Mouse (Mus musculus) layer of hippocampus, postnatal 25 days (tissue): Measurements from ENCODE around the gene Cyp27b1. TPM values are rescaled to one million over a fixed set of nuclear protein-coding genes. Genes with fewer than 3 reads are reported as not detected.
A peak's percentile ranks its signal among the peaks of the same experiment; 100 is the strongest.
"Not testable (repeated sequence)": the region's sequence is repeated elsewhere in the genome, so short reads cannot be mapped to it uniquely, and the experiment has no call there.

Experiments used
- DNase-seq, 2 experiments: peaks; one replicate each; pipeline ENCODE4 v3.0.0; 2022; ENCODE audit warnings: mixed read lengths in 2 of 2, low spot score in 1 of 2; ENCODE audit errors: extremely low spot score in 1 of 2
- total RNA-seq, 2 experiments: library from RNA; stranded (reverse); gene quantifications; 2 replicates each; pipeline ENCODE4 v1.2.3; 2021

Cyp27b1 gene
- total RNA-seq, 2 experiments from 2014 or later = 0.27 to 0.80 TPM

GRCm38 (mm10) chr10:127048608-127049394, 751 bp downstream of the Cyp27b1 start:
- DNase-seq = no peak

- no peak for DNase-seq
Observed at GRCm38 (mm10) chr10:127049395-127050118, 1.5 kb downstream of the Cyp27b1 start.

GRCm38 (mm10) chr10:127050119-127050474, 2.0 kb downstream of the Cyp27b1 start:
- no peak for DNase-seq

GRCm38 (mm10) chr10:127054646-127055045, 6.6 kb downstream of the Cyp27b1 start:
- DNase-seq = no peak

GRCm38 (mm10) chr10:127055406-127055805, 7.4 kb downstream of the Cyp27b1 start:
- no peak for DNase-seq

- no peak for DNase-seq
Observed at GRCm38 (mm10) chr10:127056490-127056889, 8.4 kb downstream of the Cyp27b1 start.

- peak; percentile 69 to 81 for DNase-seq
Observed at GRCm38 (mm10) chr10:127058161-127058560, 10.1 kb downstream of the Cyp27b1 start.

GRCm38 (mm10) chr10:127058708-127059107, 10.7 kb downstream of the Cyp27b1 start:
- no peak for DNase-seq

GRCm38 (mm10) chr10:127059174-127059967, 11.3 kb downstream of the Cyp27b1 start:
- DNase-seq = peak in 1 of 2 experiments; percentile 35

GRCm38 (mm10) chr10:127059968-127060916, 12.2 kb downstream of the Cyp27b1 start, which contains the start of gene March9:
TSS of gene March9 (minus strand) at chr10:127060184.
- DNase-seq = peak; percentile 63 to 64

GRCm38 (mm10) chr10:127061085-127061484, 13.0 kb downstream of the Cyp27b1 start:
- no peak for DNase-seq

- no peak for DNase-seq
Observed at GRCm38 (mm10) chr10:127061513-127061912, 13.5 kb downstream of the Cyp27b1 start.

GRCm38 (mm10) chr10:127062101-127062500, 14.1 kb downstream of the Cyp27b1 start:
- not testable (repeated sequence) for DNase-seq

- DNase-seq = no peak
Observed at GRCm38 (mm10) chr10:127062503-127062902, 14.5 kb downstream of the Cyp27b1 start.

GRCm38 (mm10) chr10:127063239-127063872, 15.3 kb downstream of the Cyp27b1 start, which contains the start of gene Cdk4:
TSS of gene Cdk4 (plus strand) at chr10:127063534.
- DNase-seq = peak; percentile 94 to 97

GRCm38 (mm10) chr10:127063913-127064870, 16.1 kb downstream of the Cyp27b1 start:
- no peak for DNase-seq

GRCm38 (mm10) chr10:127065981-127066380, 17.9 kb downstream of the Cyp27b1 start:
- DNase-seq = no peak

- DNase-seq = no peak
Observed at GRCm38 (mm10) chr10:127066519-127067018, 18.5 kb downstream of the Cyp27b1 start.
